Mouse (Mus musculus) lung, adult 2 months (tissue): ENCODE data around the gene Npr2.

Experiments used
- CTCF ChIP-seq: fragments of 200-500 bp; IDR thresholded peaks from 2 replicates; pipeline ENCODE4 v1.5.1; 2011; ENCODE audit warnings: mild to moderate bottlenecking, low read length, control low read depth; ENCODE audit not compliant: insufficient read depth
- POLR2A ChIP-seq: fragments of 200-500 bp; IDR thresholded peaks from 2 replicates; pipeline ENCODE4 v1.6.1; 2011; ENCODE audit warnings: low read depth, mild to moderate bottlenecking, control low read depth, low read length, borderline replicate concordance; ENCODE audit errors: extremely low read depth

DNA sequence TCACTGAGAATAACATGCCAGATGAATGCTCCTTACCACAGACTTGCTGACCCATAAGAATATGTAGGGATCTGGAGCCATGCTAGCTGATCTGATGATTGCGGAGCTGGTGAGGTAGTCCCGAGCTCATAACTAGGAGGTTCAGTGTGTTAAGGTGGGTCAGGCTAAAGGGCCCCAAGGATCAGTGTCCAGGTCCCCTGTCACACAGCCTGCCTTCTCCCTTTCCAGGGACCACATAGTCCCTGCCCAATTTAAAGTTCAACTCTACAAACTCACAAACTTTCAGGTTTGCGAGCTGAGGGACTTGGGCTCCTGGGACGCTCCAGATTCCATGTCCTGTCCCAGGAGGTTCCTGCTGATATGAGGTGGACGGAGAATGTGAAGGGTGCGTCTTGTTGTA, 69.0 kb downstream of the Npr2 start, which contains the start of gene Olfr70:
- TF ChIP-seq POLR2A (no peak), CTCF (no peak)
